Comparison of ENCODE assay signal across 8 mouse cellular contexts in genomic region chr12:80114031-80114891, GRCm38 (mm10). TPM values are rescaled to one million over a fixed set of nuclear protein-coding genes. Genes with fewer than 3 reads are reported as not detected.
DNase-seq lines count a peak whose midpoint lies in the region; ATAC-seq and TF ChIP-seq lines count a peak whose summit lies in the region.

No protein-coding gene starts in this region.

- peaks cover 35% of the 10 kb centered on the region for H3K79me2 ChIP-seq in macrophage (ENCODE audit: inconsistent target)

- peaks cover 10% of the 10 kb centered on the region; the same call in 1 of the 2 replicates for H3K36me3 ChIP-seq in forebrain, embryonic 14.5 days (ENCODE audit: control insufficient read depth, insufficient read depth, low read length)
- H3K36me3 ChIP-seq in macrophage (ENCODE audit: inconsistent target): no peaks in the 10 kb centered on the region; the same call in 1 of the 2 replicates

- peaks cover 5% of the 10 kb centered on the region; the same call in 1 of the 2 replicates for H3K27me3 ChIP-seq in forebrain, embryonic 14.5 days (replicated peaks; ENCODE audit: control insufficient read depth, insufficient read depth, low read length)

- intact Hi-C loops in heart, postnatal 25 days (cut with DNase I): loop anchor here (5.0 kb wide), 6 partner anchors 147 to 437 kb away; no protein-coding TSS in a partner anchor
- intact Hi-C loops in left cerebral cortex, adult 2 months (cut with DNase I): loop anchor here (1.0 to 10.0 kb wide), 4 partner anchors 18 to 379 kb away; no protein-coding TSS in a partner anchor

- no peaks in the 10 kb centered on the region for H3K9me3 ChIP-seq in forebrain, embryonic 14.5 days (replicated peaks; ENCODE audit: control insufficient read depth, low read length)

- DNase-seq in Muller cell, postnatal 12 days (ENCODE audit: inconsistent ontology term): peak; percentile 91
- DNase-seq in cerebellum, adult 18-20 months: peak; percentile 61 to 64
- DNase-seq in forebrain, embryonic 14.5 days (ENCODE audit: low spot score): peak; percentile 78
- DNase-seq in heart, postnatal 25 days (ENCODE audit: low spot score): peak; percentile 82
- DNase-seq in left cerebral cortex, adult 2 months (ENCODE audit: extremely low spot score in 1 of 2, low spot score in 2 of 2): peak; percentile 48 to 54
- DNase-seq in right cerebral cortex, postnatal 10 days (ENCODE audit: low spot score in 2 of 2): peak; percentile 64 to 71
- DNase-seq in urinary bladder, postnatal 14 days (ENCODE audit: low spot score): peak; percentile 84

- H3K27ac ChIP-seq in forebrain, embryonic 14.5 days (ENCODE audit: low read depth, low read length): peak overlapping the region; percentile 94
- H3K27ac ChIP-seq in left cerebral cortex, adult 2 months: peak overlapping the region; percentile 97
- peak overlapping the region; percentile 86 for H3K27ac ChIP-seq in macrophage

- TF ChIP-seq CTCF in left cerebral cortex, adult 2 months (IDR thresholded peaks at IDR 0.05): no peak

- under 1% methylated on average over 51 of the region's 51 CpGs for WGBS in forebrain, embryonic 14.5 days
- 1% methylated on average over 48 of the region's 51 CpGs for WGBS in macrophage (ENCODE audit: missing documents)

- peak overlapping the region; percentile 84 for H3K4me2 ChIP-seq in forebrain, embryonic 14.5 days (ENCODE audit: low read length)

- peaks cover 17% of the 10 kb centered on the region for H3K4me1 ChIP-seq in forebrain, embryonic 14.5 days (ENCODE audit: control insufficient read depth, insufficient read depth, low read length)

- H3K9ac ChIP-seq in forebrain, embryonic 14.5 days (ENCODE audit: low read length): peak overlapping the region; percentile 88

- ATAC-seq in forebrain, embryonic 14.5 days: 0 out of 2 replicates have a peak, but pooled peaks have one; percentile 8

- peak overlapping the region; percentile 59 for H3K4me3 ChIP-seq in forebrain, embryonic 14.5 days (ENCODE audit: low read depth, low read length)
- peak overlapping the region; percentile 93 for H3K4me3 ChIP-seq in left cerebral cortex, adult 2 months
- H3K4me3 ChIP-seq in macrophage (ENCODE audit: inconsistent target): peak overlapping the region; percentile 87

RNA-seq across cellular contexts. Expression of gene Zfp36l1, which starts 1.4 kb away (rescaled TPM):
- polyA plus RNA-seq in forebrain, embryonic 14.5 days (2014; fragmentation: Nextera tagmentation; extraction: Ambion mirVana): 39.7 and 45.5 TPM in 2 replicates
- total RNA-seq in heart, postnatal 25 days (2021): 100 to 1,000 TPM in 1 of 2 experiments, 10 to 100 TPM in 1; 96.9 to 110 TPM
- total RNA-seq in left cerebral cortex, adult 2 months (2021): 10 to 100 TPM; 32.7 to 39.2 TPM
- 100 to 1,000 TPM in 6 of 26 experiments, 10 to 100 TPM in 19, 1 to 10 TPM in 1; 6.7 to 210 (median 76.2) TPM for total RNA-seq in macrophage (2018; cell fraction: chromatin; rRNA removed)
- total RNA-seq in macrophage (2018; cell fraction: cytosol; rRNA removed): 100 to 1,000 TPM in 24 of 26 experiments, 10 to 100 TPM in 2; 33.3 to 619 (median 245) TPM
- 100 to 1,000 TPM in 23 of 26 experiments, 10 to 100 TPM in 3; 53.7 to 541 (median 230) TPM for total RNA-seq in macrophage (2018; cell fraction: nucleus; rRNA removed)
- polyA plus RNA-seq in macrophage (2018): 99.2 to 134 TPM (median 127 TPM) in 3 replicates

Comparison
In these comparisons a context has a peak if more than half of its experiments do, and no peak if none do; other contexts are left out.
1. Peak in every context shown above with its lines: DNase-seq, ATAC-seq, H3K4me3 ChIP-seq and H3K27ac ChIP-seq.